Mouse (Mus musculus) adrenal gland, postnatal 10 days (tissue): ENCODE data around the gene Defb10. TPM values are rescaled to one million over a fixed set of nuclear protein-coding genes. Genes with fewer than 3 reads are reported as not detected.
"Not testable (repeated sequence)": the region's sequence is repeated elsewhere in the genome, so short reads cannot be mapped to it uniquely, and the experiment has no call there.

Source experiments
- DNase-seq: peaks from one replicate; pipeline ENCODE4 v3.0.0; 2021; ENCODE audit warnings: mixed read lengths
- long read RNA-seq, 2 experiments: library from polyadenylated mRNA; stranded (forward); transcript quantifications; one replicate each; pipeline ENCODE4 v2.0.0; 2021
- total RNA-seq, 2 experiments: library from RNA; stranded (reverse); gene quantifications; 2 replicates each; pipeline ENCODE4 v1.2.3; 2021

Defb10 gene
- total RNA-seq: not detected
- long read RNA-seq, experiment 1: 0 reads
- long read RNA-seq, experiment 2: 0 reads

- not testable (repeated sequence) for DNase-seq
Observed at GRCm38 (mm10) chr8:21858586-21858985, at the start of gene Defb10. TSS of gene Defb10 (plus strand) at chr8:21858901.

GRCm38 (mm10) chr8:21885321-21885720 is 26.6 kb downstream of the Defb10 start, which contains the start of gene Defb9:
TSS of gene Defb9 (minus strand) at chr8:21885421.
- not testable (repeated sequence) for DNase-seq

GRCm38 (mm10) chr8:21906290-21906689 is 47.6 kb downstream of the Defb10 start, which contains the start of gene Defb11:
TSS of gene Defb11 (minus strand) at chr8:21906412.
- DNase-seq: not testable (repeated sequence)

Other genes starting within 250 kb of the Defb10 start
- gene Defa26, start 240.7 kb upstream of the Defb10 start, total RNA-seq: not detected
- not detected for gene Defa17, start 203.1 kb upstream of the Defb10 start, total RNA-seq
- not detected for gene Defa34, start 193.1 kb upstream of the Defb10 start, total RNA-seq
- gene AY761184, start 155.3 kb upstream of the Defb10 start, total RNA-seq: not detected
- not detected for gene Defa24, start 124.4 kb upstream of the Defb10 start, total RNA-seq
- not detected for gene Defb50, start 35.4 kb upstream of the Defb10 start, total RNA-seq
- gene Defb2, start 19.0 kb upstream of the Defb10 start, total RNA-seq: not detected
- not detected for gene Defb9, start 26.5 kb downstream of the Defb10 start, total RNA-seq
- gene Defb11, start 47.5 kb downstream of the Defb10 start, total RNA-seq: not detected
- gene Defb15, start 73.8 kb downstream of the Defb10 start, total RNA-seq: not detected
- gene Defb35, start 79.5 kb downstream of the Defb10 start, total RNA-seq: not detected
- not detected for gene Defb13, start 87.9 kb downstream of the Defb10 start, total RNA-seq
- gene Fam90a1a, start 99.8 kb downstream of the Defb10 start, total RNA-seq: not detected
- gene Ccdc70, start 110.9 kb downstream of the Defb10 start, total RNA-seq: not detected
- gene Atp7b, start 201.4 kb downstream of the Defb10 start, total RNA-seq: 1 to 10 TPM; 2.8 to 3.9 TPM
- 10 to 100 TPM; 23.3 to 32.8 TPM for gene Alg11, start 201.8 kb downstream of the Defb10 start, total RNA-seq